In genomic region chr10:19061201-19061600, GRCm38 (mm10) we compare ENCODE assay signal across 11 mouse cellular contexts.
"Had no signal": no experiment of that assay in that cellular context is flagged by ENCODE, and none has a peak within 500 bp of the region (broad histone marks: within the 10 kb centered on the region; RNA-seq: fewer than 3 reads in every experiment).

No protein-coding gene starts in this region.

- H3K4me1 ChIP-seq: kidney, embryonic 15.5 days; lung, embryonic 15.5 days; midbrain, embryonic 12.5 days had no signal

- H3K9ac ChIP-seq: kidney, embryonic 15.5 days; liver, embryonic 12.5 days; liver, postnatal 0 days; lung, embryonic 15.5 days; midbrain, embryonic 12.5 days had no signal

- DNase-seq: liver, postnatal 0 days; lung, postnatal 14 days; right cerebral cortex, postnatal 14 days; thymus, postnatal 4 days had no signal

- H3K27me3 ChIP-seq: kidney, embryonic 15.5 days; liver, embryonic 12.5 days; lung, embryonic 15.5 days; midbrain, embryonic 12.5 days had no signal

- H3K9me3 ChIP-seq: kidney, embryonic 15.5 days; limb, embryonic 10.5 days; liver, embryonic 12.5 days; lung, embryonic 15.5 days; midbrain, embryonic 12.5 days had no signal

- ATAC-seq: midbrain, embryonic 16.5 days had no signal

- H3K27ac ChIP-seq: kidney, embryonic 15.5 days; limb, embryonic 10.5 days; liver, embryonic 12.5 days; lung, embryonic 15.5 days; midbrain, embryonic 12.5 days; stomach, postnatal 0 days had no signal

- H3K4me2 ChIP-seq: kidney, embryonic 15.5 days; lung, embryonic 15.5 days; midbrain, embryonic 12.5 days had no signal

- H3K36me3 ChIP-seq: kidney, embryonic 15.5 days; limb, embryonic 10.5 days; liver, embryonic 12.5 days; lung, embryonic 15.5 days; midbrain, embryonic 12.5 days had no signal

- H3K4me3 ChIP-seq: kidney, embryonic 15.5 days; limb, embryonic 10.5 days; liver, embryonic 12.5 days; lung, embryonic 15.5 days; midbrain, embryonic 12.5 days had no signal
